Mouse (Mus musculus) lung, embryonic 16.5 days (tissue): ENCODE data around the gene Ttyh3. TPM values are rescaled to one million over a fixed set of nuclear protein-coding genes. Genes with fewer than 3 reads are reported as not detected.
"Not testable (repeated sequence)": the region's sequence is repeated elsewhere in the genome, so short reads cannot be mapped to it uniquely, and the experiment has no call there.

Experiments used
- ATAC-seq: fragments of 200-750 bp; cut with Nextera tagmentation; 2 replicates; pipeline ENCODE4 v1.8.0; 2017; ENCODE audit warnings: low read depth, mild to moderate bottlenecking, moderate library complexity
- H3K27ac ChIP-seq: fragments of 300-500 bp; sonication (generic); 2 replicates; pipeline ENCODE4 v1.5.1; 2014; ENCODE audit warnings: mild to moderate bottlenecking, control low read depth, low read length
- H3K27me3 ChIP-seq: fragments of 300-500 bp; sonication (generic); 2 replicates; pipeline ENCODE4 v1.6.1; 2014; ENCODE audit warnings: low read depth, low read length, mixed read lengths; ENCODE audit not compliant: control insufficient read depth, insufficient read depth
- H3K36me3 ChIP-seq: fragments of 300-500 bp; sonication (generic); 2 replicates; pipeline ENCODE4 v1.6.1; 2014; ENCODE audit warnings: low read length; ENCODE audit not compliant: control insufficient read depth, insufficient read depth
- H3K4me1 ChIP-seq: fragments of 300-500 bp; sonication (generic); replicated peaks from 2 replicates; pipeline ENCODE4 v1.6.1; 2014; ENCODE audit warnings: low read length, mixed read lengths; ENCODE audit not compliant: control insufficient read depth, insufficient read depth
- H3K4me2 ChIP-seq: fragments of 300-500 bp; sonication (generic); 2 replicates; pipeline ENCODE4 v1.6.1; 2014; ENCODE audit warnings: low read depth, low read length, control low read depth
- H3K4me3 ChIP-seq: fragments of 300-500 bp; sonication (generic); 2 replicates; pipeline ENCODE4 v1.5.1; 2014; ENCODE audit warnings: mild to moderate bottlenecking, low read length, control low read depth
- H3K9ac ChIP-seq: fragments of 300-500 bp; sonication (generic); 2 replicates; pipeline ENCODE4 v1.6.1; 2014; ENCODE audit warnings: low read length, control low read depth
- H3K9me3 ChIP-seq: fragments of 300-500 bp; sonication (generic); 2 replicates; pipeline ENCODE4 v1.6.1; 2016; ENCODE audit warnings: low read length; ENCODE audit not compliant: control insufficient read depth
- WGBS: fragments of 180-500 bp; shearing (Covaris S2); extraction: QIAGEN DNeasy Blood & Tissue Kit; methylation state at CpG from one replicate; pipeline ENCODE4 v1.1.7; 2014; 5-methylcytosine and 5-hydroxymethylcytosine counted together
- polyA plus RNA-seq: library from polyadenylated mRNA; unstranded; fragments of >200 nt; fragmentation: Nextera tagmentation; extraction: Ambion mirVana; gene quantifications from 2 replicates; pipeline ENCODE4 v1.2.1, GENCODE M21; 2015

Ttyh3 gene
- polyA plus RNA-seq, 1 experiment from 2014 or later, result 29.4 TPM

DNA sequence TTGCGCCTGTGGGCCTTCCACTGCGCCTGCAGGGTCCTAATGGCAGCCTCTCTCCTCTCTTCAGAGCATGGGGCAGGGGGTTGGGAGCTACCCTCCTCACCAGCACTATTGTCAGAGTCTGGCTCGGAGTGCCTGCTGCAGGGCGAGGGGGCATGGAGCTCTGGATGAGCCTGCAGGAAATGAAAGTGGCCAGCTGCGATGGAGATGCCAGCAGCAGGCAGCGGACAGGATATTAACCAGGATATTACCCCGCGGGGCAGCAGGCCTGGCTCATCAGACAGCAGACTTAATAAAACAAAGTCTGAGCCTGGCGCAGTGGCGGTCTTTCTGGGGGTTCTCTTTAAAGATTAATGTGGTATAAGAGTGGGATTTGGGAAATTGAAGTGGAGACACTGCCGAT lies 26.2 kb upstream of the Ttyh3 start:
- no peak for ATAC-seq
- Histone ChIP-seq H3K4me1 (no peaks in the 10 kb centered on the region), H3K4me3 (no peak overlapping the region), H3K9me3 (no peaks in the 10 kb centered on the region), H3K4me2 (no peak overlapping the region), H3K27me3 (no peaks in the 10 kb centered on the region), H3K9ac (no peak overlapping the region), H3K27ac (no peak overlapping the region), H3K36me3 (peaks cover 10% of the 10 kb centered on the region; the same call in 1 of the 2 replicates)
- WGBS, result 78% methylated on average over 11 of the region's 11 CpGs

DNA sequence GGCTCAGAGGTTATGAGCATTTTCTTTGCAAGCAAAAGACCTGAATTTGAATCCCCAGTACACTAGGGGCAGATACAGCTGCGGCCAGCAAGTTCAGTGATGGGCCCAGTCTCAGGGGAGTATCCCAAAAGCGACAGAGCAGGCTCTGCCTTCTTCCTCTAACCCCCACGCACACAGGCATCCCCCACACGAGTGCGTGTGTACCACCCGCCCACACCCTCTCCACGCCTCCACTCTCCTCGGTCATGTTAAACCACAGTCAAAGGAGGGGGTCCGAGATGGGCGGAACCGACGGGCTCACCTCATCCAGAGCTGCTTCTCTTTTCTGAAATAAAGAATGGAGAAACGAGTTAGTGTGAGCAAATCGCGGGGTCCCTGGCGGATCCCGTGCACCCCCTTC lies 25.2 kb upstream of the Ttyh3 start:
- no peak for ATAC-seq
- H3K27me3 ChIP-seq, result no peaks in the 10 kb centered on the region
- H3K9ac ChIP-seq, result no peak overlapping the region
- no peak overlapping the region for H3K4me2 ChIP-seq
- peaks cover 3% of the 10 kb centered on the region for H3K9me3 ChIP-seq
- H3K36me3 ChIP-seq, result peaks cover 16% of the 10 kb centered on the region
- 86% methylated on average over 17 of the region's 17 CpGs for WGBS
- no peaks in the 10 kb centered on the region for H3K4me1 ChIP-seq
- no peak overlapping the region for H3K27ac ChIP-seq
- H3K4me3 ChIP-seq, result no peak overlapping the region

DNA sequence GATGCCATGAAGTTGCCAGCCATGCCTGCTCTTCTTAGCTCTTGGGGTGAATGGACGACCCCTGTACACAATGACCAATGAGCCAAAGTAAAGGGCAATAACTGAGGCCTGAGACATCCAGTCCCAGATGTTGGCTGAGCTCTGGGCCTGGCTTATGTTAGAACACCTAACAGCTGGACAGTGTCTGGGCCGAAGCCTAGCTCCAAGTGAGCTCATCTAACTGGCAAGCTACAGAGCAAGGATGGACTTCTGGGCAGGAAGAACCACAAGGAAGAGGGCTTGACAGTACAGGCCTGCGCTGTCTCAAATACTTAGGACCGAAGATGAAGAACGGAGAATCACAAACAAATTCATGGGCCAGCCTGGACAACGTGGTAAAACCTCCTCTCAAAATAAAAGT lies 23.8 kb upstream of the Ttyh3 start:
- H3K9me3 ChIP-seq, H3K4me1 ChIP-seq, H3K4me3 ChIP-seq, H3K27ac ChIP-seq, H3K27me3 ChIP-seq, H3K4me2 ChIP-seq, H3K9ac ChIP-seq: not testable (repeated sequence)
- 79% methylated on average over 6 of the region's 6 CpGs for WGBS
- peaks cover 22% of the 10 kb centered on the region for H3K36me3 ChIP-seq
- ATAC-seq, result peak; percentile 46

DNA sequence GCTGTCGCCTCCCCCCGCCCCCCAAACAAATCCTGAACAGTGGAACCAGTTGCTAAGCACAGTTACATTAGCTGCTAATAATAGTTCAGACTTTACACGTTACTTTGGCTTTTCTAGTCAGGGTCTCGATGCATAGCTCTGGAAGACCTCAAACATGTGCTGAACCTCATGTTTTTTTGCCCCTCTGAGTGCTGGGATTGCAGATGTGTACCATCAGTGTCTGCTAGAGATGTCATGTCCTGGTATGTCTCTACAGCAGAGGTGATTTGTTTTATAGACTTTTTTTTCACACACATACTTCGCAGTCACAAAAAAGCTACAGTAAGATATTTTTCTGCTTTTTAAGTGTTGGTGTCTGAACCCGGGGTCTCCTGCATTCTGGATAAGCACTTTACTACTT lies 23.3 kb upstream of the Ttyh3 start:
- Histone ChIP-seq H3K36me3 (peaks cover 20% of the 10 kb centered on the region), H3K27me3 (no peaks in the 10 kb centered on the region), H3K4me2 (no peak overlapping the region), H3K9me3 (peaks cover 9% of the 10 kb centered on the region), H3K27ac (no peak overlapping the region), H3K4me3 (no peak overlapping the region), H3K4me1 (no peaks in the 10 kb centered on the region), H3K9ac (no peak overlapping the region)
- ATAC-seq, result no peak
- WGBS, result 78% methylated on average over 6 of the region's 6 CpGs

DNA sequence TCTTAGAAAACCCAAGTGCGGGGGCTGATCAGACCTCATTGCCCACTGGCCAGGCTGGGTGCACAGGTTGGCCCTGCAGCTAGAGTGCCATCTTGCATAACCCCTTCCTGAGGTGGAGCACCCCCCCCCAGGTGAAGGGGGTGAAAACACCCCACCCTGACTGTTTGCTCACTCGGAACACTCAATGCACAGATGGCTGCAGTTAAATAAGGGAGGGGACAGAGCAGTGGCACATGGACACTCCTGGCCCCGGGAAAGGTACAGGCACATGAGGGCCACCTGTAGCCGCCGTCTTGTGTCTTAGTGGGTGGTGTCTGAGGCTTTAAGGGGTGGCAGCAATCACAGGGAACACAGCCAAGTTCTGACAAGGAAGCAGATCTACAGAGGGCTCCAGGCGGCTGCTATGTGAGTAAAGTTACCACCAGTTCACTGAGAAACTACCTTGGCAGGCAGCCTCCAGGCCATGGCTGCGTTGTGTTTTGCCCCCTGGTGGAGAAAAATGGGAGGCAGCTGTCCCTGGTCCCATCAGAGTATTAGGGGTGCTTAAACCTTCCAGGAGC lies 14.9 kb upstream of the Ttyh3 start:
- 36% methylated on average over 7 of the region's 7 CpGs for WGBS
- H3K36me3 ChIP-seq, result peaks cover 3% of the 10 kb centered on the region
- peaks cover 3% of the 10 kb centered on the region for H3K9me3 ChIP-seq
- peak overlapping the region; percentile 36; the same call in 1 of the 2 replicates for H3K27ac ChIP-seq
- no peak overlapping the region for H3K4me2 ChIP-seq
- 0 out of 2 replicates have a peak overlapping the region, but pooled peaks have one; percentile 23 for H3K9ac ChIP-seq
- H3K4me1 ChIP-seq, result peaks cover 13% of the 10 kb centered on the region
- peak; percentile 82 for ATAC-seq
- H3K27me3 ChIP-seq, result no peaks in the 10 kb centered on the region
- no peak overlapping the region for H3K4me3 ChIP-seq

DNA sequence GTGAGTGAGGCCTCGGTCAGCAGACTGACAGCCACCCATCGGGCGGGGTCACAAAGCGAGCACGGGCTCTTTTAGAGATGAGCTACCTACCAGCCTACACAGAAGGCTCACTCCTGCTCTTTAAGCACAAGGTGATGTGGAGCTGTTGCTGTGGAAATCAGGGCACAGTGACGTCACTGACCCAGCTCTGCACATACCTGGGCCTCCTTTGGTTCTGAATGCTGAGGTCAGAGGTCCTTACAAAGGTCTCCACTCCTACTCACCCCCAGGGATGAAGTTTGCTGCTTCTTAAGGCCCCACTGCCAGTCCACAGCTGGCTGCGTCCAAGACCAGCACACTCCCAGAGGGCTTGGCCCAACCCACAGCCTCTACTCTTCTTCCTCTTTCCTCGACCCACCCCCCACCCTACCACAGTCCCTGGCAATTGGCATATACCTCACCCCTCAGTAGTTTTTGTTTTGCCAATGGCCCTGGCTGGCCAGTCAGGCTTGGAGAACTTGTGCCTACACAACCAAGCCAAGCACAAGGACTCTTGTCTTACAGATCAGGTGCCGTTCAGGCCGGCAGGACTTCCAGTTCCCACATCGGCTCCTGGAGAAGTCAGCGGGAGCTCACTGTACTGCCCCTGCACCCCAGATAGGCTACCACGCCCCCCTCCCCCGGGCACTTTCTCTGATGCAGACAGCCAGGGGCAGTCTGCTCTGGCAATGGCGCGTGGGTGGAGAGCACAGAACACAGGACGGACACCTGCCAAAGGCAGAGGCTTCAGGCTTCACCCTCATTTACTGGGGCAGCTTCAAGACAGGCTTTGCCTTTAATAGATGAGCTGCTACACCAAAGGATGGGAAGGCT lies 14.1 kb upstream of the Ttyh3 start:
- 55% methylated on average over 17 of the region's 17 CpGs for WGBS
- Histone ChIP-seq H3K4me3 (no peak overlapping the region), H3K27me3 (no peaks in the 10 kb centered on the region), H3K27ac (peak overlapping the region; percentile 36; the same call in 1 of the 2 replicates), H3K36me3 (no peaks in the 10 kb centered on the region), H3K9me3 (no peaks in the 10 kb centered on the region), H3K9ac (0 out of 2 replicates have a peak overlapping the region, but pooled peaks have one; percentile 15), H3K4me2 (no peak overlapping the region), H3K4me1 (peaks cover 13% of the 10 kb centered on the region)
- 0 out of 2 replicates have a peak, but pooled peaks have one; percentile 19 for ATAC-seq

DNA sequence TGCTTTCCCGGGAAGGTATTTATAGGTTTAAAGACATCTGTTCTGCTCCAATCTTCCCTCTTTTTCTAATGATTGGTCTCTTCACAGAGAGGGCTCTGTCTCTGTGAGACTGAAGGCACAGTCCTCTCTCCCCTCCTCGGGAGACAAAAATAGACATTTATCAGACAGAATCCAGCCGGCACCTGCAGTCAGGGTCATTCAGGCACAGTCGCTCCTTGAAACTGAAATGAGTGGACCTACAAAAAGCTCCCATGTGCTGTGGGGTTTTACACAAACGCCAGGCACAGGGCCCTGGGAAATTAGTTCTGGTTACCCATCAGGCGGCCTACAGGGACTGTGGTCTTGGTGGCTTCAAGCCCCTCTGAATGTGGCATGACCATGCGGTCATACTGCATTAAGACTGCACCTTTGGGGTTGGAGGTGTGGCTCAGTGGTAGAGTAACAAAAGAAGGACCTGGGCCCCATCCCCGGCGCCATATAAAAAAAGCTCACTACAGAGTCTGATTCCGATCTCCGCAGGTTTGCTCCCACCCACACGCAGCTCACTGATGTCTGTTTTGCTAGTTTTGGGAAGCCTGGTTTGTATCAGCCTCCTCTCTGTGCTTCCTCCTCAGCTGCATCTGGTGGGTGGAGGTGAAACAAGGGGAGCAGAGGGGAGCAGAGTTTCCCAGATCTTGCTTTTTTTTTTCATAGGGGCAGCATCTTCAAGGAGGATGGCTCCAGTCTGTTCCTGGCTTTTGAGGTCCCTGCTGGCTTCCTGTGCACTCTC lies 13.2 kb upstream of the Ttyh3 start:
- Histone ChIP-seq H3K4me3 (no peak overlapping the region), H3K4me1 (peaks cover 13% of the 10 kb centered on the region), H3K9me3 (no peaks in the 10 kb centered on the region), H3K27ac (no peak overlapping the region), H3K27me3 (no peaks in the 10 kb centered on the region), H3K9ac (no peak overlapping the region), H3K36me3 (no peaks in the 10 kb centered on the region), H3K4me2 (no peak overlapping the region)
- no peak for ATAC-seq
- 63% methylated on average over 12 of the region's 12 CpGs for WGBS

DNA sequence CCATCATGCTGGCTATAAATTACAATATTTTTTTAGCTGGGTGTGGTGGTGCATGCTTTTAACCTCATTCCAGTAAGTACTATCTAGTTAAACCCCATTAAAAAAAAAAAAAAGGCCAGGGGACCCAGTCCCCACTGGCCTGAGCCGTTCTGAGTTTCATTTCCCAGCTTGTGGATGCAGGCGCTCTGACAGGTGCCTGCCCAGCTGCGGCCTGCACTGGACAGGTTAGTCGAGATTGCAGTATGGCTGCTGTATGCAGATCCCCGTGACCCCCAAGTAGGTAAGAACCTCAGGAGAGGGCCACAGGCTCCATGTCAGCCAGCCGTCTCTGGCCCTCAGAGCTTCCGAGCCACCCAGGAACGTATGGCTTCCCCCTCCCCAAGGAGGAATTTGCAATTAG lies 12.6 kb upstream of the Ttyh3 start:
- Histone ChIP-seq H3K4me3 (no peak overlapping the region), H3K9ac (no peak overlapping the region), H3K27ac (no peak overlapping the region), H3K4me1 (peaks cover 13% of the 10 kb centered on the region), H3K4me2 (no peak overlapping the region), H3K27me3 (no peaks in the 10 kb centered on the region), H3K36me3 (no peaks in the 10 kb centered on the region), H3K9me3 (no peaks in the 10 kb centered on the region)
- 48% methylated on average over 8 of the region's 8 CpGs for WGBS
- no peak for ATAC-seq

DNA sequence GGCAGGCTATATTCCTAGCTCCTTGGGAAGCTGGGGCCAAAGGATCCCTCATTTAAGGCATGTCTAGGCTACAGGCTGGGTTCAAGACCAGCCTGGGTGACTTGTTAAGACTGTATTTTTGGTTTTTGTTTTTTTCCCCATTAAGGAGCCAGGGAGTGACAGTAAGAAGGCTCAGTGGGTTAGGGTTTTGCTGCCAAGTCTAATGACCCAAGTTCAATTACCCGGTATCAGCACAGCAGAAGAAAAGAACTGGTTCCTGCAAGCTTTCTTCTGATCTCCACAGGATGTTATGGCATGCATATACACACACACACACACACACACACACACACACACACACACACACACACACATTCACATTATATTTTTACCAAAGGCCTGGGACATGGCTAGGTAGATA lies 11.6 kb upstream of the Ttyh3 start:
- Histone ChIP-seq H3K4me3 (no peak overlapping the region), H3K36me3 (no peaks in the 10 kb centered on the region), H3K4me2 (no peak overlapping the region), H3K9ac (no peak overlapping the region), H3K27ac (no peak overlapping the region), H3K9me3 (no peaks in the 10 kb centered on the region), H3K27me3 (no peaks in the 10 kb centered on the region), H3K4me1 (peaks cover 13% of the 10 kb centered on the region)
- no peak for ATAC-seq
- 77% methylated on average over 1 of the region's 1 CpGs for WGBS
